Mouse (Mus musculus) olfactory bulb, adult 2 months (tissue): ENCODE data around the gene D11Wsu47e.

Experiments used
- CTCF ChIP-seq: fragments of 200-500 bp; IDR thresholded peaks from 2 replicates; pipeline ENCODE4 v1.5.1; 2012; ENCODE audit warnings: low read depth, mild to moderate bottlenecking, low read length, moderate library complexity; ENCODE audit not compliant: insufficient read depth
- POLR2A ChIP-seq: fragments of 200-500 bp; IDR thresholded peaks from 2 replicates; pipeline ENCODE4 v1.6.1; 2012; ENCODE audit warnings: mild to moderate bottlenecking, low read depth, low read length, moderate library complexity; ENCODE audit not compliant: insufficient read depth

GRCm38 (mm10) chr11:113716132-113716531 lies 31.9 kb downstream of the D11Wsu47e start:
- TF ChIP-seq POLR2A (no peak), CTCF (no peak)
